Mouse (Mus musculus): Measurements from ENCODE around the gene Ogfod2. TPM values are rescaled to one million over a fixed set of nuclear protein-coding genes. Genes with fewer than 3 reads are reported as not detected.
A peak's percentile ranks its signal among the peaks of the same experiment; 100 is the strongest.

The Ogfod2 gene
- total RNA-seq, 2 experiments from 2014 or later: 6.8 to 8.8 TPM

- intact Hi-C loops (cut with DNase I; ENCODE audit: low total_unique reads): no loop called here
- no peak for DNase-seq
Measured at GRCm38 (mm10) chr5:124125093-124125492, 13.0 kb downstream of the Ogfod2 start.

DNA sequence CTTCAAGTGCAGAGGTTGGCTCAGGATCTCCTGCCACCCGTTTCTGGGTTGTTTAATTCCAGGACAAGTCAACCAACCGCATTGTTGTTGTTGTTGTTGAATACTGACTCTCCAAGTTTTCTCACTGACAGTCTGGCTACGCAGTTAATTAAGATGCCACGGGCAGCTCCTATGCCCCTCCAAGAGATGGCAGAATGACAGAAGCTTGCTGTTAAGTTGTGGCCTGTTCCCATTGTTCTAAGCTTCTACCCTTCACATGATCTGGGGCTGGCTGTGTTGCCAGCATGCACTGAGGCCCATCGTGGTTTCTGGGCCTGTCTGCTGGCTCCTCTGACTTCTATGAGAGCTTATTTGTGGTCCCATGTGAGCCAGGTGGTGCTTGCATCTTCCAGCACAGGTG lies 22.2 kb downstream of the Ogfod2 start:
- intact Hi-C loops (cut with DNase I; ENCODE audit: low total_unique reads): loop anchor here (10.0 kb wide), 1 partner anchor 251 kb away; no protein-coding TSS in a partner anchor
- DNase-seq: no peak

DNA sequence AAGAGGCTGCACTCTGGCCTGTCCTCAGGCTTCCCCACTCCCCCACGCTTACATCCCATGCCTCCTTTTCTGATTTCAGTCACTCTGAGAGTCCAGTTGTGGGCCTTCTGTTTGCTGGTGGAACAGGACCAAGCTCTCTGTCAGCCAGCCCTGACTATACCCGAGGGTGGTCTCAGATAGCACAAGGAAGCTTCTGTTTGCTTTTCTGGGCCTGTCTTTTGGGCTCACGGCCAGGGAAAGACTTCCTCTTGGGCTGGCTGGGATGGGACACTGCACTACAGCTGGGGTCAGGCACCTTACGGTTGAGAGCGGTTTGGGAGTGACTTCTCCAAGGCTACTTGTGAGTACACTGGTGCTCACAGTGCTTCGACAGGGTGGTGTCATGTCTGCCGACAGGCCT lies 26.0 kb downstream of the Ogfod2 start:
- DNase-seq: no peak
- intact Hi-C loops (cut with DNase I; ENCODE audit: low total_unique reads): loop anchor here (10.0 kb wide), 1 partner anchor 247 kb away; no protein-coding TSS in a partner anchor

- no peak for DNase-seq
- intact Hi-C loops (cut with DNase I; ENCODE audit: low total_unique reads): no loop called here
Measured at GRCm38 (mm10) chr5:124149028-124149427, 36.9 kb downstream of the Ogfod2 start.

DNA sequence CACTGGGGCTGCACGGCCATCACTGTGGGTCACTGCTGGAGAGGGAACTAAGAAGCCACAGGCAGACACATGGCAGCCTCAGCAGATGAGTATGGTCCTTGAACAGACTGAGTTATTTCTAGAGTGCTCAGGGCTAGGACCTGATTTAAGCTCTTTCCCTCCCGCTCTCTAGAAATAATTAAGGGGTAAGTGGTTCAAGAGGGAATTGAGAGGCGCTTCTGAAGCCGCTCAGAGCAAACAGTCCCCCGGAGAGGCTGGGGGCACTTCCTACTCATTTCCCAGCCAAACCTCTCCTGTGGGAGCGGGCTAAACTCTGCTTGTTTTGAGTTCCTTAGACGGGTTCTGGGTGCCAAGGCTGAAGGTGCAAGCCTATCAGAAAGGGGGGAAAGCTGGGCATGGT lies 38.8 kb downstream of the Ogfod2 start:
- no peak for DNase-seq
- intact Hi-C loops (cut with DNase I; ENCODE audit: low total_unique reads): no loop called here

GRCm38 (mm10) chr5:124152734-124153133 lies 40.6 kb downstream of the Ogfod2 start:
- no peak for DNase-seq
- intact Hi-C loops (cut with DNase I; ENCODE audit: low total_unique reads): no loop called here

GRCm38 (mm10) chr5:124155943-124156342 lies 43.8 kb downstream of the Ogfod2 start:
- DNase-seq: no peak
- intact Hi-C loops (cut with DNase I; ENCODE audit: low total_unique reads): no loop called here

- no peak for DNase-seq
- intact Hi-C loops (cut with DNase I; ENCODE audit: low total_unique reads): no loop called here
Measured at GRCm38 (mm10) chr5:124158305-124158704, 46.2 kb downstream of the Ogfod2 start.

DNA sequence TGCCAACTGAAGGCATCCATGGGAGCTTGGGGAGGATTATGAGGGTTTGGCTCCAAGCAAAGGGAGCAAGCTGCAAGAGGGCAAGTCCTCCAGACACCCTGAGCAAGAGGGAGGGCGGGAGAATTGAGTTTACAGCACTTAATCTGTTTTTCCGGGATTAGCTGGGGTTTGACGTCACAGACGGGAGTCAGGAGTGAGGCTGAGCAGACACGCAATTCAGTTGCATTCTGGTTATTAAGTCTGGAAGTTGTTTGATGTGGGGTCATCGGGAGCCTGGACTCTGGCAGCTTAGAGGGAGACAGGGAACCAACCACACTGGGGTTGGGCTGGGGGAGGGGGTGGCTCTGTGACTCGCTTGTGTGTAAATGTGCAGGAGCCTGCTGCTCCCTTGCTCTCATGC lies 47.4 kb downstream of the Ogfod2 start:
- intact Hi-C loops (cut with DNase I; ENCODE audit: low total_unique reads): no loop called here
- no peak for DNase-seq

DNA sequence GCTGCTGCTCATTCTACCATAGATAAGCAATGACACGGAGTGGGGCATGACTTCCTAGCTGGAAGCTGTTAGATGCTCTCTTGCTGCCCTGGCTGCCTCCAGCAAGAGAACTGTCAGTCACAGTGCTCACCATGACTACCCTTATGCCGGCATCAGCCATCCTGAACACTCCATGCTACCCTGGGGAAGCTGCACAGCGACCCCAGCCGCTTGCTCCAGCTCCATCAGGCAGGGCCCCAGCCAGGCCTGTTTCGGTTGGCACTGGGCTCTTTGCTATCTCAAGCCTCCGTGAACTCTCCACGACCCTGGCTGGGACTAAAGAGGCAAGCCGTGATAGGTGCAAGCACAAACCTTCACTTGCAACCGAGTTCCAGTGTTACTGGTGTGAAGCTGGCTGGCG lies 49.7 kb downstream of the Ogfod2 start:
- no peak for DNase-seq
- intact Hi-C loops (cut with DNase I; ENCODE audit: low total_unique reads): loop anchor here (5.0 kb wide), 2 partner anchors 90 to 120 kb away; no protein-coding TSS in a partner anchor

- intact Hi-C loops (cut with DNase I; ENCODE audit: low total_unique reads): loop anchor here (5.0 kb wide), 2 partner anchors 90 to 120 kb away; no protein-coding TSS in a partner anchor
- DNase-seq: peak; percentile 58
Measured at GRCm38 (mm10) chr5:124162577-124162976, 50.5 kb downstream of the Ogfod2 start.

GRCm38 (mm10) chr5:124163445-124163844 lies 51.3 kb downstream of the Ogfod2 start:
- intact Hi-C loops (cut with DNase I; ENCODE audit: low total_unique reads): loop anchor here (5.0 kb wide), 2 partner anchors 89 to 119 kb away; no protein-coding TSS in a partner anchor
- DNase-seq: no peak

Other genes starting within 250 kb of the Ogfod2 start
- gene Hcar2, start 246.8 kb upstream of the Ogfod2 start, total RNA-seq (2021): not detected
- under 1 TPM; 0.11 to 0.31 TPM for gene Hcar1, start 232.3 kb upstream of the Ogfod2 start, total RNA-seq (2021)
- 10 to 100 TPM; 45.4 to 55.2 TPM for gene Denr, start 205.1 kb upstream of the Ogfod2 start, total RNA-seq (2021)
- gene Gm43518, start 184.9 kb upstream of the Ogfod2 start, total RNA-seq (2021): under 1 TPM in 1 of 2 experiments, not detected in 1; 0.72 TPM
- 1 to 10 TPM; 1.2 TPM for gene Ccdc62, start 181.6 kb upstream of the Ogfod2 start, total RNA-seq (2021)
- gene Hip1r, start 138.7 kb upstream of the Ogfod2 start, total RNA-seq (2021): 10 to 100 TPM in 1 of 2 experiments, 1 to 10 TPM in 1; 7.2 to 11.1 TPM
- 1 to 10 TPM; 6.3 to 7.8 TPM for gene Vps37b, start 80.0 kb upstream of the Ogfod2 start, total RNA-seq (2021)
- 1 to 10 TPM; 5.7 TPM for gene Abcb9, start 16.5 kb upstream of the Ogfod2 start, total RNA-seq (2021)
- 10 to 100 TPM; 42.8 to 46.5 TPM for gene Arl6ip4, start 3.8 kb downstream of the Ogfod2 start, total RNA-seq (2021)
- 10 to 100 TPM; 18.4 to 19.0 TPM for gene Pitpnm2, start 137.5 kb downstream of the Ogfod2 start, total RNA-seq (2021)
- gene Mphosph9, start 215.7 kb downstream of the Ogfod2 start, total RNA-seq (2021): 1 to 10 TPM; 2.6 to 2.9 TPM
- gene 2810006K23Rik, start 215.8 kb downstream of the Ogfod2 start, total RNA-seq (2021): 1 to 10 TPM; 6.9 to 8.6 TPM

All from gastrocnemius, postnatal 14 days (tissue).